Mouse (Mus musculus) myocyte (in vitro differentiated cells): ENCODE data around the gene Rab3il1.

ENCODE experiments used
- CEBPB ChIP-seq: IDR thresholded peaks from 2 replicates; pipeline ENCODE4 v1.6.1; 2011; ENCODE audit warnings: mild to moderate bottlenecking, moderate library complexity; ENCODE audit not compliant: poor library complexity, insufficient read depth, severe bottlenecking
- E2F4 ChIP-seq: IDR thresholded peaks from one replicate; pipeline ENCODE4 v1.6.1; 2011; ENCODE audit warnings: mild to moderate bottlenecking, control low read depth, moderate library complexity; ENCODE audit not compliant: insufficient read depth
- MAX ChIP-seq: IDR thresholded peaks from one replicate; pipeline ENCODE4 v1.6.1; 2011; ENCODE audit warnings: low read depth, mild to moderate bottlenecking, control low read depth
- MYOD1 ChIP-seq, 3 experiments: IDR thresholded peaks; one replicate each; pipeline ENCODE4 v1.6.1; 2011; ENCODE audit warnings: control low read depth in 2 of 3, low read depth in 2 of 3, mild to moderate bottlenecking in 2 of 3, moderate library complexity in 1 of 3; ENCODE audit not compliant: insufficient read length in 2 of 3, control insufficient read depth in 1 of 3
- MYOG ChIP-seq, 3 experiments: IDR thresholded peaks; one replicate each; pipeline ENCODE4 v1.6.1; 2011; ENCODE audit warnings: control low read depth in 2 of 3, low read depth in 2 of 3, mild to moderate bottlenecking in 2 of 3; ENCODE audit not compliant: insufficient read length in 2 of 3, control insufficient read depth in 1 of 3, insufficient read depth in 1 of 3
- POLR2A ChIP-seq: IDR thresholded peaks from one replicate; pipeline ENCODE4 v1.6.1; 2011; ENCODE audit warnings: low read depth, mild to moderate bottlenecking, control low read depth, moderate library complexity; ENCODE audit not compliant: insufficient read length
- POLR2AphosphoS2 ChIP-seq: IDR thresholded peaks from one replicate; pipeline ENCODE4 v1.6.1; 2011; ENCODE audit warnings: low read depth, control low read depth; ENCODE audit not compliant: insufficient read length
- REST ChIP-seq: IDR thresholded peaks from one replicate; pipeline ENCODE4 v1.6.1; 2011; ENCODE audit warnings: mild to moderate bottlenecking, control low read depth, moderate library complexity; ENCODE audit not compliant: insufficient read depth, insufficient read length
- SRF ChIP-seq: IDR thresholded peaks from one replicate; pipeline ENCODE4 v1.6.1; 2011; ENCODE audit warnings: low read depth; ENCODE audit not compliant: control insufficient read depth, insufficient read length
- TCF12 ChIP-seq: IDR thresholded peaks from one replicate; pipeline ENCODE4 v1.6.1; 2011; ENCODE audit warnings: mild to moderate bottlenecking, control low read depth; ENCODE audit not compliant: poor library complexity, insufficient read depth, severe bottlenecking
- TCF3 ChIP-seq: IDR thresholded peaks from one replicate; pipeline ENCODE4 v1.6.1; 2011; ENCODE audit warnings: low read depth, control low read depth; ENCODE audit not compliant: insufficient read length
- USF1 ChIP-seq: IDR thresholded peaks from one replicate; pipeline ENCODE4 v1.6.1; 2011; ENCODE audit warnings: low read depth, mild to moderate bottlenecking, control low read depth, moderate library complexity

GRCm38 (mm10) chr19:10085454-10085853 is 84.0 kb downstream of the Rab3il1 start:
- TF ChIP-seq POLR2AphosphoS2 = no peak
- no peak for TF ChIP-seq POLR2A
- TF ChIP-seq TCF12 = no peak
- TF ChIP-seq MAX = no peak
- no peak for TF ChIP-seq USF1
- TF ChIP-seq CEBPB = no peak
- TF ChIP-seq TCF3 = no peak
- no peak for TF ChIP-seq SRF
- no peak for TF ChIP-seq REST
- TF ChIP-seq E2F4 = no peak
- no peak for TF ChIP-seq MYOG (IDR thresholded peaks at IDR 0.05; ENCODE audit: control insufficient read depth in 1 of 3, insufficient read depth in 1 of 3, insufficient read length in 2 of 3, low read depth in 2 of 3)
- no peak for TF ChIP-seq MYOD1 (IDR thresholded peaks at IDR 0.05; ENCODE audit: control insufficient read depth in 1 of 3, insufficient read length in 2 of 3, low read depth in 2 of 3)
